ENCODE assay signal across 8 mouse cellular contexts in the genomic region with DNA sequence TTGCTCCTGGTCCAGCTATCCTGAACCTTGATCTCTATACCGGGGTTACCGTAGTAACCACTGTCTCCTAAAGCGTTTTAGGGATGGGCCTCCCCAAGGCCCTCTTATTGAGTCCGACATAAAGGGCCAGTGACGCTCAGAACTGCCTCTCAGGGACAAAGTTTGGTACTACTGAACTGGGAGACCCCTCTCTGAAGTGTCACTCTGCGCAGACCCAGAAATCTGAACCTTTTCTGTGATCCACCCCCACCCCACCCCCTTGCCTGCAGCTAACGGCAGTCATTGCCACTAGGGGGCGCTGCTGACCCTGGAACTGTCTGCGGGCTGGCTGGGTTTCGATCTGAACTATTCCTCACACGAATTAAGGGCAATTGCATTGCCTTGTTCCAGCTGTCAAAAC. TPM values are rescaled to one million over a fixed set of nuclear protein-coding genes. Genes with fewer than 3 reads are reported as not detected.
DNase-seq lines count a peak whose midpoint lies in the region; ATAC-seq and TF ChIP-seq lines count a peak whose summit lies in the region.

No protein-coding gene starts in this region.

- 2% methylated on average over 11 of the region's 11 CpGs for WGBS in hindbrain, embryonic 14.5 days
- 6% methylated on average over 11 of the region's 11 CpGs for WGBS in lung, postnatal 0 days

- TF ChIP-seq CTCF in lung, postnatal 0 days (IDR thresholded peaks at IDR 0.05): peak; percentile 94

- peak; percentile 65 for ATAC-seq in hindbrain, embryonic 14.5 days (ENCODE audit: low FRiP score)
- peak; percentile 81 for ATAC-seq in lung, postnatal 0 days
- no peak for ATAC-seq in megakaryocyte-erythroid progenitor cell, adult 5-6 weeks (replicated peaks; ENCODE audit: low FRiP score, low TSS enrichment, poor library complexity, severe bottlenecking)

- no peak overlapping the region for H3K27ac ChIP-seq in hindbrain, embryonic 14.5 days
- no peak overlapping the region for H3K27ac ChIP-seq in lung, postnatal 0 days (ENCODE audit: low read length)

- H3K4me1 ChIP-seq in hindbrain, embryonic 14.5 days (replicated peaks; ENCODE audit: control insufficient read depth, insufficient read depth, low read length): peaks cover 5% of the 10 kb centered on the region; the same call in 1 of the 2 replicates
- no peaks in the 10 kb centered on the region; the same call in 1 of the 2 replicates for H3K4me1 ChIP-seq in lung, postnatal 0 days (ENCODE audit: insufficient read depth, low read depth, low read length)

- no peaks in the 10 kb centered on the region for H3K36me3 ChIP-seq in hindbrain, embryonic 14.5 days (replicated peaks; ENCODE audit: control insufficient read depth, insufficient read depth)
- H3K36me3 ChIP-seq in lung, postnatal 0 days (ENCODE audit: insufficient read depth, low read length): no peaks in the 10 kb centered on the region

- 0 out of 2 replicates have a peak, but pooled peaks cover 12% of the 10 kb centered on the region for H3K27me3 ChIP-seq in hindbrain, embryonic 14.5 days (ENCODE audit: control insufficient read depth, insufficient read depth, low read length)
- H3K27me3 ChIP-seq in lung, postnatal 0 days (replicated peaks; ENCODE audit: insufficient read depth, low read length): no peaks in the 10 kb centered on the region

- peak; percentile 83 for DNase-seq in adrenal gland, adult 2 months
- peak; percentile 88 to 91 for DNase-seq in cerebellum, postnatal 36 days
- peak; percentile 64 for DNase-seq in gastrocnemius, adult 18-20 months (ENCODE audit: low spot score)
- peak; percentile 86 for DNase-seq in hindbrain, embryonic 14.5 days (ENCODE audit: low spot score)
- DNase-seq in layer of hippocampus, postnatal 10 days (ENCODE audit: low spot score in 2 of 2): peak; percentile 90 to 91
- peak; percentile 76 for DNase-seq in lung, postnatal 0 days (ENCODE audit: low spot score)
- peak; percentile 63 for DNase-seq in right cerebral cortex, adult 18-20 months

- no peak for TF ChIP-seq EP300 in lung, postnatal 0 days (IDR thresholded peaks at IDR 0.05)

- no peaks in the 10 kb centered on the region for H3K9me3 ChIP-seq in hindbrain, embryonic 14.5 days (ENCODE audit: control insufficient read depth, low read length)
- H3K9me3 ChIP-seq in lung, postnatal 0 days (ENCODE audit: low read length): no peaks in the 10 kb centered on the region

- peak overlapping the region; percentile 26 for H3K4me2 ChIP-seq in hindbrain, embryonic 14.5 days (replicated peaks)
- H3K4me2 ChIP-seq in lung, postnatal 0 days (replicated peaks; ENCODE audit: low read depth, low read length): no peak overlapping the region; the same call in 1 of the 2 replicates

- no peak overlapping the region for H3K4me3 ChIP-seq in hindbrain, embryonic 14.5 days (replicated peaks; ENCODE audit: low read length)
- H3K4me3 ChIP-seq in lung, postnatal 0 days (ENCODE audit: low read depth, low read length): no peak overlapping the region

- H3K9ac ChIP-seq in hindbrain, embryonic 14.5 days: no peak overlapping the region
- no peak overlapping the region for H3K9ac ChIP-seq in lung, postnatal 0 days (replicated peaks; ENCODE audit: low read depth)

RNA-seq across cellular contexts. Expression of a gene that starts 6.4 kb away (rescaled TPM):
- under 1 TPM; 0.43 to 0.69 TPM for total RNA-seq in adrenal gland, adult 2 months (2021)
- 0.58 and 1.5 TPM in 2 replicates for polyA plus RNA-seq in adrenal gland, adult 2 months (2012; rRNA removed)
- total RNA-seq in gastrocnemius, adult 18-20 months (2021): under 1 TPM; 0.28 to 0.41 TPM
- polyA plus RNA-seq in hindbrain, embryonic 14.5 days (2014; fragmentation: Nextera tagmentation; extraction: Ambion mirVana): 15.1 and 15.6 TPM in 2 replicates
- 1 to 10 TPM; 7.1 to 7.5 TPM for total RNA-seq in layer of hippocampus, postnatal 10 days (2021)
- polyA plus RNA-seq in lung, postnatal 0 days (2015; fragmentation: Nextera tagmentation; extraction: Ambion mirVana): 11.1 and 11.8 TPM in 2 replicates
- not detected in 2 replicates for total RNA-seq in megakaryocyte-erythroid progenitor cell, adult 5-6 weeks (2014; fragmentation: Nextera tagmentation)
- not detected in 2 replicates for total RNA-seq in megakaryocyte-erythroid progenitor cell, adult 5-6 weeks (2017)

Comparison
In these comparisons a context has a peak if more than half of its experiments do, and no peak if none do; other contexts are left out.
1. RNA of a gene that starts 6.4 kb away (total RNA-seq): 7.1 to 7.5 TPM in layer of hippocampus, postnatal 10 days; 0.43 to 0.69 TPM in adrenal gland, adult 2 months, 0.28 to 0.41 TPM in gastrocnemius, adult 18-20 months and not detected in megakaryocyte-erythroid progenitor cell, adult 5-6 weeks; every median in the first group is over 4 times any median in the second.
2. Peak in every context shown above with its lines, with median percentiles within 50 percentile points of each other: DNase-seq.